Mouse (Mus musculus): ENCODE data around the gene Atrip. TPM values are rescaled to one million over a fixed set of nuclear protein-coding genes. Genes with fewer than 3 reads are reported as not detected.

Atrip gene
- total RNA-seq, 2 experiments from 2014 or later = 7.8 to 8.3 TPM

DNA sequence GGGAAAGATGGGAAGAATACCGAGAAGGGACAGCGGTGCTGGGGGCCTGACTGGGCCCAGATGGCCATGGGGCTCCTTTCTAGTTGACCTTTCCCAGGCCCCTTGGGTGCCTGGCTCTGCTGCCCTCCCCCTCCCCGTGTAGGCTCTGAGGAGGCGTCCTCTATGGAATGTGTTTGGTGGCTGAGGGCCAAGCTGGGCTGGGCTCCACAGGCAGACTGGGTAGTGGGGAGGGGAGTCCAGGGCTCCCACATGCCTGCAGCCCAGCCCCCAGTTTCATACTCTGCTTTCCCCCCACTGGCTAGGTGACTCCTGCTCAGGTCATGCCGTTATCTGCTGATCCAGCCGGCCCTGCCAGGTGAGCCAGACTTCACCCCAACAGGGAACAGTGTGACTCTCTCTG is 25.0 kb upstream of the Atrip start:
- no peak for DNase-seq
- intact Hi-C loops (cut with DNase I) = no loop called here

GRCm38 (mm10) chr9:109098366-109098765 is 24.4 kb upstream of the Atrip start:
- no peak for DNase-seq
- intact Hi-C loops (cut with DNase I) = no loop called here

DNA sequence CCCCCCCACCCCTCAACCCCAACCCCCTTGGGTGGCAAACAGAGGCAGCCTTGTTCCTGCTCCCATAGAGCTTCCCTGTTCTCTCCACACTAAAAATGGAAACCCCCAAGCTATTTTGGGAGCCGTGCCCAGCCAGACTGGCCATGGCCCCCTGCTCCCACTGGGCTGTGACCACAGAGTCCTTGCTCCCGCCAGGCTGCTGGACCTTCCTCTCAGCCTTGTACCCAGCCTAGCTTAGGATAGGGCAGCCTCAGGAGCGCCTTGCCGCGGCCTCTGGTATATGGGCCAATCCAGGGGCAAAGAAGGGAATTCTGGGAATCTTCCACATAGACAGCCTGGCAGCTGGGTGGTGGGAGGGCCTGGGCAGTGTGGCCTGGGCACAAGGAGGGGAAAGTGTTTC is 23.9 kb upstream of the Atrip start:
- intact Hi-C loops (cut with DNase I) = no loop called here
- DNase-seq = no peak

GRCm38 (mm10) chr9:109097291-109097690 is 23.4 kb upstream of the Atrip start:
- DNase-seq = no peak
- intact Hi-C loops (cut with DNase I) = no loop called here

GRCm38 (mm10) chr9:109096856-109097255 is 22.9 kb upstream of the Atrip start:
- intact Hi-C loops (cut with DNase I) = no loop called here
- DNase-seq = no peak

DNA sequence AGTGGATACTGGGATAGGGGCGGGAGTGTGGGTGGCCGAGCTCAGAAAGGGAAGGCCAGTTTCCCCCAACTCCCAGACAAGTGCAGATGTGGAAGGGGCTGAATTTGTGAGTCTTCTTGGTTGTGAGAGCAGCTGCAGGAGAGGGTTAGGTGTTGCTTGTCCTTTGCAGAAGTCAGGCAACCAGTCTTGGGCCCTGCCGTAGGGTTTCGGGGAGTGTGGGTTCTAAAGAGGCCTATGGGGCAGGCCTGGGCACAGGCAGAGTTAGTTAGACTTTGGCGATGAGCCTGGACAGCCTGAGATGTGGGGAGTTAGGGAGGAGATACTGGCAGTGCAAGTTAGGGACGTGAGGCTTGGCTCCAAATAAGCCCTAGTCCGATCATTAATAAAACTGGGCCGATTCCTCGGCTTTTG is 22.3 kb upstream of the Atrip start:
- intact Hi-C loops (cut with DNase I) = no loop called here
- DNase-seq = no peak

DNA sequence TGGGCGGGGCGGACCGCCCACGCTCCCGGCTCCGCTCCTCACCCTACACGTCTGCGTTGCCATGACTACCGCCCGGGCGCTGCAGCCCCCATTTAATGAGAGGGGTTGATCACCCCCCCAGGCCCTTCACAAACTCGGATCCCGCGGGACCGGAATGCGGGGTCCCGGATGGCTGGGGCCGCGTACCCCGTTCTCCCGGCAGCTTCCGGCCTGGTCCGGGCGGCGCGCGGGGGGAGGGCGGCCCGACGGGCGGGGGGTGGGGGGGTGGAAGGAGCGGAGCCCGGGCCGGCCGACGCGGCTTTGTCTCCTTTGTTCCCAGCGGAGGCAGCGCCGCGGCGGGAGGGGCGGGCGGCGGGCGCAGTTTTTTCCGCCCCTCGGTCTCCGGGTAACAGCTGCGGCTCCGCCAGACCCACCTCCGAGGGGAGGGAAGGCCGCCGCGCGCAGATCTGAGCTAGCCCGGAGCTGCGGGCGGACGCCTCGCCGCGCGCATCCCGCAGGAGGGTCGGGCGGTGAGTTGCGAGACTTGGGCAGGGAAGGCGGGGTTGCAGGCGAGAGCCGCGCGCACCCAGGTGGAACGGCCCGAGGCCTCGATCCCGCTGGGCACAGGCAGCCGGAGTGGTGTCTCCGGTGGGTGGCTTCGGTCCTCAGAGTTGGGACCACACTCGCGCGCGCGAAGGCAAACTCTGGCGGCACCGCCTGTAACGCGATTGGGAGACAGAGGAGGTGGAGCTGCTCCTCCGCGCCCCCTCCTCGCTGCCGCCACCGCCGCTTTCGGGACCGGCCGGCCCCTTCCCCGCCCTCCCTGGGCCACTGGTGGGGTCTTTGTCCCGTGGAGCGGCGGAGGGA is 21.4 kb upstream of the Atrip start, which contains the start of gene Plxnb1:
TSS of gene Plxnb1 (plus strand) at position 253 of the 846 bp plus-strand sequence.
- no peak for DNase-seq
- intact Hi-C loops (cut with DNase I) = no loop called here

DNA sequence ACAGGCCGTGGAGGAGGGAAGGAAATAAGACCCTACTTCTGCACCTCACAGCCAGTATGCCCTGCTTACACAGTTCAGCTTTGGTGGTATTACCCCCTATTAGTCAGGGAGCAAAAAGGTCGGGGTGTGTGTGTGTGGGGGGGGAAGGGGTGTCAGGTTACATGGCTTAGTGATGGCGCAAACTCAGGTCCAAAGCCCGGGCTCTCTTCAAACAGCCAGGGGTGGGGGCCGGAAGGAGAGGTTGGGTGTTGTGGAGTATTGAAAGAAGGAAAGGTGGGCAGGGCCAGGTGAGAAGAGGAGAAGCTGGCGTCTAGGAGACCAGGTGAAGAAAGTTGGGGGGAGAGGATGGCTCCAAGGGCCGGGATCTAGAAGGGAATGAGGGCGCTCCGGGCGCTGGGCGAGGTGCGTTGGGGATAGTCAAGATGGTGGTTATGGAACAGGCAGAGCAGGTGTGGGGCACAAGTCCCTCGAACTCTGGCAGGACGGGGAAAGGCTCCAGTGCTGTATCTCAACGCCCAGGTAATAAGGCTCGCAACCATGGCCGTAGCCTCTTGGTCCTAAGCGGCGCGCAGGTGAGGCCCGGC is 20.7 kb upstream of the Atrip start:
- no peak for DNase-seq
- intact Hi-C loops (cut with DNase I) = no loop called here

DNA sequence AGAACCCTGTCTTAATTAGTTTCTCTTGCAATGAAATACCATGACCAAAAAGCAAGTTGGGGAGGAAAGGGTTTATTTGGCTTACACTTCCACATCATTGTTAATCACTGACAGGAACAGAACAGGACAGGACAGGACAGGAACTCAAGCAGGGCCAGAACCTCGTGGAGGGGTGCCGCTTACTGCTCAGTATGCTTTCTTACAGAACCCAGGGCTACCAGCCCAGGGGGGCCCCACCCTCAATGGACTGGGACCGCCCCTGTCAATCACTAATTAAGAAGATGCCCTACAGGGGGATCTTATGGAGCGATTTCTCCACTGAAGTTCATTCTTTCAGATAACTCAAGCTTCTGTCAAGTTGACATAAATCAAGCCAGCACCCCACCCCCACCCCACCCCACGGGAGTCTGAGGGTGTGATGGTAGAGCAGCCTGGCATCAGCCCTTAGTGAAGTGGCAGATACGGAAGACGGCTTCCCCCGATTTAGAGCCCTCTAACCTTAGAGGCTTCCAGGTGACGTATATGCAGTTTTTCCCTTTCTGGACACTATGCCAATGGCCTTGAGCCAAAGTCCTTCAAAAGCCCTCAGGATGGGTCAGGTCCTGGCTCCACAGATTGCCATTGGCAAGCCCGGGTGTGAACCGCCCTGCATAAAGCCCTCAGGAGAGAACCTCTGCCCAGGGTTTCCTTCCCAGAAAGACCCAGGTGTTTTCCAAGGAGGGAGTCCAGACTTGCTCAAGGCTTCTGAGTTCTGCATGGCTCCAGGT is 20.0 kb upstream of the Atrip start:
- no peak for DNase-seq
- intact Hi-C loops (cut with DNase I) = no loop called here

- intact Hi-C loops (cut with DNase I) = no loop called here
- no peak for DNase-seq
Measured at GRCm38 (mm10) chr9:109092799-109093198, 18.9 kb upstream of the Atrip start.

GRCm38 (mm10) chr9:109091802-109092201 is 17.9 kb upstream of the Atrip start:
- DNase-seq = no peak
- intact Hi-C loops (cut with DNase I) = no loop called here

GRCm38 (mm10) chr9:109090446-109090845 is 16.5 kb upstream of the Atrip start:
- no peak for DNase-seq
- intact Hi-C loops (cut with DNase I) = no loop called here

GRCm38 (mm10) chr9:109087987-109088386 is 14.1 kb upstream of the Atrip start:
- intact Hi-C loops (cut with DNase I) = loop anchor here (2.0 kb wide), 1 partner anchor 33 kb away; no protein-coding TSS in a partner anchor
- peak in 1 of 2 experiments; percentile 21 for DNase-seq

DNA sequence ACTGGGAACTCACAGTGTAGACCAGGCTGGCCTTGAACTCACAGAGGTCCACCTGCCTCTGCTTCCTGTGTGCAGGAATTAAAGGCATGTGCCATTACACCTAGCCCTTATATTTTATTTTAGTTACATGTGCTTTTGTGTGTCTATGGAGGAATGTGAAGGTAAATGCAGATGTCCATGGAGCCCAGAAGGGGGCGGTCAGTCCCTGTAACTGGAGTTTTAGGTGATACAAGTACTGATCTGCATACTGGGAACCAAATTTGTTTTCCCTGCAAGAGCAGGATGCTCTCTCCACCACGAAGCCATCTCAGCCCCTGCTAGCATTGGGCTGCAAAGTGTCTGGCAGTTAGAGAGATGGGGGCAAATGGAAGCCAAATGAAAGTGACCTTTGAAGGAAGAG is 11.0 kb upstream of the Atrip start:
- intact Hi-C loops (cut with DNase I) = no loop called here
- DNase-seq = no peak

DNA sequence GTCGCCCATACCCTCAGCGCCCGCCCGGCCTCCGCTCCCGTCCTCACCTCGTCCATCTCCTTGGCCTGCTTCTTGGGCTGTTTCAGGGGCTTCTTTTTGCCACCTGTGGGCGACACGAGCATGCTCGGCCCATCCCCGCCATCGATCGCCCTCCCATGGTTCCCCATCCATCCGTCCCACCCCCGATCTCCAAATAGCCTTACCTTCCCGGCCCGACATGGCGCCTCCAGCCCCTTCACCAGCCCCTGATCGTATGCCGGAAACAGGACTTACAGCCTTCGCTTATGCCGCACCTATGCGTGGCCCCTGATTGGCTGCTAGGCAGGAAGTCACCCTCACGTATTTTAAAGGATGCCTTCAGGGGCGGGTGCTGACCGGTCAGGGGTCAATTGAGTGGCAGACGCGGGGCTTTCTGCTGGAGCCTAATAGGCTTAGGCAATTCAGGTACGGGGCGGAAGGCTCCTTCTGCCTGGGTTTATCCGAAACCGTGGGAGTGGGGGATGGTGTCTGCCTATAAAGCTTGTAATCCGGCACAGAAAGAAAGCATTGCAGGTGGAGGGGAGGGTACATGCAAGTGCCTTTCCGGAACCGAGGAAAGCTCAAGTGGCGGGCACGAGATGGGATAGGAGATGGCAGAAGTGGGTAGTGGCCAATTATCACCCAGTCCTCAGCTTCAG is 8.3 kb upstream of the Atrip start, which contains the start of the genes Ccdc51 and Tma7:
TSS of gene Ccdc51 (plus strand) at position 370 of the 677 bp plus-strand sequence.
TSS of gene Tma7 (minus strand) at position 464 of the 677 bp plus-strand sequence.
- peak; percentile 70 to 74 for DNase-seq
- intact Hi-C loops (cut with DNase I) = no loop called here

GRCm38 (mm10) chr9:109081749-109082123 is 7.8 kb upstream of the Atrip start:
- no peak for DNase-seq
- intact Hi-C loops (cut with DNase I) = no loop called here

- intact Hi-C loops (cut with DNase I) = no loop called here
- no peak for DNase-seq
Measured at GRCm38 (mm10) chr9:109080516-109080915, 6.6 kb upstream of the Atrip start.

- DNase-seq = no peak
- intact Hi-C loops (cut with DNase I) = no loop called here
Measured at GRCm38 (mm10) chr9:109068095-109068735, 5.7 kb downstream of the Atrip start.

GRCm38 (mm10) chr9:109060898-109061295 is 13.0 kb downstream of the Atrip start:
- DNase-seq = no peak
- intact Hi-C loops (cut with DNase I) = no loop called here

Measured in gastrocnemius, postnatal 36 days (tissue).